Mouse (Mus musculus): ENCODE measurements at regions not wholly inside any gene's neighbourhood (a gene's known extent, or its start where the extent isn't known, plus 50 kb on each side); places are given as distances from the start of the nearest gene placed in this dataset.
A peak's percentile ranks its signal among the peaks of the same experiment; 100 is the strongest.

DNA sequence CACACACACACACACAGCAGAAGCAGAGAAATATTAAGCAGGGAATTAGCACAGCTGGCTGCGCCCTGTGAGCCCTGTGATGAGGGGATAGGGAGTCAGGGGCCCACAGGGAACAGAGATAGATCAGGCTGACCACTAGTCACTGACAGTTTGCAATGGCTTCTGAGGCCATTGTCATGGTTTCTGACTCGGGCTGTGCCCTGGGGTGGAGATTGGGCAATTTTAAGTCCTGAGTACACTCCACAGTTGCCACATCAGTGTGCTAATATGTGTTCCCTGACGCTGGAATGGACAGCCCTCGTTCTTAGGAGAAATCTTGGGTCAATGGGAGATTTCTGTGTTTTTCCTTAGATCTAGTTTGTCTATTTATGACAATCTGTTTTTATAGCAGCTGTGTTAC lies 148.3 kb upstream of the Nectin1 start:
- DNase-seq (ENCODE audit: low read depth, low spot score), result no peak

DNA sequence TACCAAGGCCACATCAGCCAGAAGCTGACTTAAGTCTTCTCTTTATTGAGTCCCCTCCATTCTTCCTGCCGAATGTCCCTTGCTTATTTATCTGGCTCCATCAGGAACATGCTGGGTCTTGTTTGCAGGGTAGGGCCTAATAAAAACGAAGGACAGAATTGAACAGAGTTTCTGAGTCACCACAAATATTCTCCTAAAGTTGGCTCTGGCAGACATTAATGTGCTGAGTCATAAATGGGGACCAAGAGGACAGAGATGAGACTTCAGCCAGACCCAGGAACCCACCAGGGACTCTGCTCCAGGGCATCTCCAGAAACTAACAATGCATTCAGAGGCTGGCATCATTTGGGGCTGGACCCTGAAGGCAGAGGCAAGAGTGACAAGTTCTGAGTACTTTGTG lies 143.4 kb upstream of the Nectin1 start:
- no peak for DNase-seq (ENCODE audit: low read depth, low spot score)

DNA sequence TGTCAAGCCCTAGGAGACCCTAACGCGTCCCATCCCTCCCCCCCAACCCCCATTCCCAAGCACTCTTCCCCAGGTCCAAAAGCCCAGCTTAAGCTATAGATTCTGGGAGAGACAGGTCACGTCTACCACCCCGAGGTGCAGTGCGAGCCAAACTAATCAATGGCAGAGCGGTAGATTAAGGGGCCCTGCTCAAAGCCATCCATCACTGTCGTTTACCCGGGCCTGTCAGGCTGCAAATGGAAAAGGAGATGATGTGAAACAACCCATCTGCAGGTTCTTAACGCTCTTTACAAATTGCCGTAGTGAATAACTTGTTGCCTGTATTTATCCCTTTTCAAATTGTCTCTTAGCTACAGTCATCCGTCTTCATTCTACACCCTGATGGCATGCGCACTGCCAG lies 126.2 kb upstream of the Nectin1 start:
- DNase-seq (ENCODE audit: low read depth, low spot score), result no peak

DNA sequence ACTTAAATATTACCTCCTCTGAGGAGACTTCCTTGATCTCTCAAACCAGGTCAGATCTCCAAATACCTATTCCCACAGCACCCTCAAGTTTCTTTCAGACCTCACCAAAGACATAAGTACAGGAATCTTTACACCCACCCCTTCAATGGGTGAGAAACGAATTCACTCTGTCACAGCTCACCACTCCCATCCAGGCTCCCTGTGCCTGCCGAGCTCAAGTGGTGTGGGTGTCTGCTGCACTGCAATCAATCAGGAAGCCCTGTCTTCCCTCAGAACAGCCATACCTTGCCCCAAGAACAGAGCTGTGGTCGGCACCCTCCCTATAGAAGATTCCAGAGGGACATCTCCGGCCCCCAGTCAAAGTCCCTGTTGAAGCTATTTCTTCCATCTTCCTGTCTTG lies 116.2 kb upstream of the Nectin1 start:
- DNase-seq (ENCODE audit: low read depth, low spot score), result no peak

DNA sequence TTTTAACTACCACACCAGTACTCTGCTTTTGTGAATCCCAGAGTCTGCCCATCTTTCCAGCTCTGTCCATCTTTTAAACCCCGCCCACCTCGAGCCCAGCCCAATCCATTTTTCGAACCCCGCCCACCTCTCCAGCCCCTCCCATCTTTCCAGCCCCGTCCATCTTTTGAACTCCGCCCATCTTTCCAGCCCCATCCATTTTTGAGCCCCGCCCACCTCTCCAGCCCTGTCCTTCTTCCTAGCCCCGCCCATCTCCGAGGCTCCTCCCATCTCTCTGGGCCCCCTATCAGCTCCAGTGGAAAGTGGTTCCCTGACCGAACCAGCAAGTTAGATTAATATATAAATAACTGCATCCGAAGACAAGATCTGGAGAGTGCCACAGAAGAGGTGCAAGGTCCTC lies 115.0 kb upstream of the Nectin1 start:
- peak; percentile 91 for DNase-seq (ENCODE audit: low read depth, low spot score)

DNA sequence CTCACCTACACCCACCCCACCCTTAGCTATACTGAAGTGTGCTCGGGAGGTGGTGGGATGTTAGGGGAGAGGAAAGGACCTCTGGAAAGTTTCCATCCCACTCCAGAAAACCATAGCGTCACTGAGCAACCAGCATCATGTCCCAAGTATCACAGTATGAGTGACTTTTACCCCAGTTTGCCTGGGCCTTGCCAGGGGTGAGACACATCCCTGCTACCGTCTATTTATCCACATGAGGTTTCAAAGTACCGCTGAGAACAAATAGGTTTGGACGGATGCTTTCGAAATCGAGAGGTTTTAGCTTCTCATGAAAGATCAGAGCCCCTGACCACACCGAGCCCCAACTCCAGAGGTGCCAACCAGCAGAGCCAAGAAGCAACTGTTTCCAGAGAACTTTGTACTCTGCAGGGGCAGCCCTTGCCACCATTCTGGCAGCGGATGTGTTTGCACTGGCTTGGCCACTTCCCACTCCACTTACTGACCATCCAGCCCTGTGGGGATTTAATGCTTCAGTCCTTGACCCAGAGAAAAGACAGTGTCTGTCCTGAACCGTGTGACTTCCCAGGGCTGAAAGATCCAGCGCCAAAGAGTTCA lies 107.3 kb upstream of the Nectin1 start:
- DNase-seq (ENCODE audit: low read depth, low spot score), result no peak

DNA sequence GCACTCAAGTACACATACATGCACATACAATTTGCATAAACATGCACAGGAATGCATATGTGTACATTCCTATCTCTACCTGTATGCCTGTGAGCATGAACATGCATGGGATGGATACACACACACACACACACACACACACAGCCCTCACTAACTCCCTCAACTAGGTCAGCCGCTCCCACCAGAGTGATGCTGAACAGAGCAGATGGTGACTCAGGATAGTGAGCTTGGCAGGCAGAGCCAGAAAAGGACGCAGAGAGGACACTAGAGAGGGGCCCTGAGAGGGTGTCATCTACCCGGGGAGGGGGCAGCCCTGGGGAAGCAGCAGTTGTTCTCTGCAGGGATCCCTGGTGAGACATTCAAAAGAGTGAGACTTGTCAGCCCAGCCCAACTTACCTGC lies 85.6 kb upstream of the Nectin1 start:
- DNase-seq (ENCODE audit: low read depth, low spot score), result no peak

DNA sequence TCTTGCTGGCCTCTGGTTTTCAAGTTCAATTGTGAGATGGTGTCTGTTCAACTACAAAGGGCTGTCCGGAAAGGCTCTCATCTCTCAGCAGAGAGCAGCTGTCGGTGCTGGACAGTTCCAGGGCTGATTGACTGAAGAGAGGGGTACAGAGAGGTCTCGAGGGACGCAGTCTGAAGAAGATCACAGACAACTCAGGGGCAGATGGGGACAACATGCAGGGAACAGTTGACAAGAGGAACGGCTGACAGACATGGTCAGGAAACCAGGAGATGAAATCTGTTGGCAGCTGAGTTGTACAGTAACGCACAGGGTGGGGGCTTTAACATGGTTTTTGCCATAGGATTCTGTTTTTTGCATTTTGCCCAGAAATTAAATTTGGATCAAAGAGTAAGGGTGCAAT lies 84.5 kb upstream of the Nectin1 start:
- no peak for DNase-seq (ENCODE audit: low read depth, low spot score)

DNA sequence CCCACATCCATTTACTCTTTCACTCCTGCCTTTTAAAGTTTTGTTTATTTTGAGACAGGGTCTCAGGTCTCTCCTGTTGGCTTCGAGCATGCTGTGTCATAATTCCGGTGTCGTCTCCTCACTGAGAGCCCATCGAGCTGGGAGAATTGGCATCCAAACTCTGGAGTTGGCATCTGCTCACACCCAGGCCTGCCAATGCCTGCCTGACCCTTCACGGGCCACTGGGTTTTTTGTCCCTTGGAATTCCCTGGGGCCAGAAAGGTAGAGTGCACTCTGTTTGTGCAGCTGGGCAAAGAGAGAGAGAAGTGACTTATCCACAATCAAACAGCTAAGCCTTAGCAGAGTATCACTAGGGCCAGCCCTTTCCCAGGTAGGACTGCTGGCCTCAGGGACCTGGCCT lies 83.6 kb upstream of the Nectin1 start:
- DNase-seq (ENCODE audit: low read depth, low spot score), result no peak

DNA sequence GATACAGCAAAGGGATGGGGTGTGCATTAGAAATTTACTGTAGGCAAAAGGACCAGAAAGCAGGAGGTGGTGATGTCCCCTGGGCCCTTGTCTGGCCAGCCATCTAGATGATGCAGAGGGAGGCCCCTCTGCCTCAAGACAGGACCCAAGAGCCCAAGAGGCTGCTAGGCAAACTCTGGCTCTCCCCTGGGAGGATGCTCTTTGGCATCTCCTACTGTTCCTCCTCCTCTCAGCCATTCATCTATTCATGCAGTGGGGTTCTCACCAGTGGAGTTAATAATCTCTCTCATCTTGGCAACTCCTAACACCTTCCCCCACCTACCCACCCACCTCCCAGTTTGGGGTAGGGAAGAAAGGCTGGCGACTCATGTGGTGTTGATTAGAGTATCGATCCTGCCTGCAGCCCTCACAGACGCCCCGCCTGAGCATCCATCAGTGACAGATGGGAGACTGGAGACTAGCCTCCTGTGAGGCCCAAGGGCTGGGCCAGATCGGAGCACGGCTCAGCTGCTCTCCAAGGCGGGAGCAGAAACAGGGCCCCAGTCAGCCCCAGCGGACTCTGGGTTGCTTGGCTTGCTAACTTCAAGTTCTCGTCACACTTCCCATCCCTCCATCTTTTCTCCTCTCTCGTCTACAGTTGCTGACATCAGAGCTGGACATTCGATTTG lies 82.8 kb upstream of the Nectin1 start:
- DNase-seq (ENCODE audit: low read depth, low spot score), result no peak

DNA sequence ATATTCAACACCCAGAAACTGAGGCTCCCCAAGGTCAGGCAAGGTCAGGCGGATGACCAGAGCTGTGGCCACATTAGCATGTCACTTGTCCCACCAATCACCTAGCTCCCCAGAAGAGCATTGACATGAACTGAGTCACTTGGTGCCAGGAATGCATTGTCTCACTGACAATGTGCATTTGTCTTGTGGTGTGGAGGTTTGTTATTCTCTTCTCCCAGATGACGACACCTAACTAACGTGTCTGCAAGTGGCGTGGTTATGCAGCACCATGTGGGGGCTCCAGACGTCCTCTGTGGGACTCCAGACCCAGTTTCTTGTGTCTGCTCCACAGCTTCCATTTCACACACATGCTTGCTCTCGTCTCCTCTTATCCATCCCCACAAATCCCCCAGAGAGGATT lies 82.1 kb upstream of the Nectin1 start:
- DNase-seq (ENCODE audit: low read depth, low spot score), result peak; percentile 61

DNA sequence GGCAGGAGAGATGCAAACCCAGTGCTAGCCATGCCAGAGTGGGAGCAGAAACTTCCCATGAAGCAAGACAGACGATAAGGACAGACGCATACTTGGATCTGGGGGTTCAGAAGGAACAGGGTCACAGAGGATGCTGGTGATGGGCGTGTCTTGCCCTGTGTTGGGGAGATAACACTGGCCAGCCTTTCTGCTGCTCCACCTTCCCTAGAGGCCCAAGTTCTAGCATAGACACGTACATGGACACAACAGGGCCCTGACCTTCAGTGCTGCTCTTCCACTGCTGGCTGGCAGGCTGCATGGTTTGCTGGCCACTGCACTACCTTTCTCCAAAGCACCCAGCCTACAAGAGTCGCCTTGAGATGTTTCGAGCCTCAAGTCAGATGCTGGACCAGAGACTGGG lies 76.4 kb upstream of the Nectin1 start:
- no peak for DNase-seq (ENCODE audit: low read depth, low spot score)

DNA sequence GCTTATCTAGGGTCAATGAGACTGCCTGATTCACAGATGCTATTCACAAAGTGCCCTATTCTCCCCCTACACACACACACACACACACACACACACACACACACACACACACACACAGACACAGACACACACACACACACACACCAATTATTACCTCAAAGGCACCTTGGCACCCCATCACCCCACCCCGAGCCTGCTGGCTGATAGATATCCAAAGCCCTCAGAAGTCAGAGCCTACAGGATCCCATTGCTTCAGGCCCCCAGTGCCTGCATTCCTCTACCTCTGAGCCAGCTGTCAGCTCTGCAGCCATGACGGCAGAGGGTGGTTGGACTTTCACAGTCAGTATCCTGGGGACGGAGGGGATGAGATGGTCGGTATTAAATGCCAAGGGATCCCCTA lies 75.8 kb upstream of the Nectin1 start:
- no peak for DNase-seq (ENCODE audit: low read depth, low spot score)

DNA sequence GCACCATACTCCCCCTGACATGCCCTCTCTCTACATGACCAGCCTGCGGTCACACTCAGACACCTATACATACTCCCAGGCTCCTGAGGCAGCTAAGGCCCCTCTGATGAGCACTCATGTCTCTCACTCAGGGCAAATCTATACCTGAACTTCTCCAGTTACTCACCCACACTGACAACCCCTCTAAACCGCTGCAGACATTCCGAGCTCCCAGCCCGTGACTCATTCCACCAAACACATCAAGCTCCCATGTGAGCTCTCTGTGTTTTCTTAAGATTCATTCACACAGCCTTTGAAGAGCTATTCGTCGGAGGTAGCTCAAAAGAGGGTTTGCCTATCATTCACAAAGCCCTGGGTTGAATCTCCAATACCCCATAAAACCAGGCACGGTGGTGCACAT lies 75.1 kb upstream of the Nectin1 start:
- DNase-seq (ENCODE audit: low read depth, low spot score), result no peak

DNA sequence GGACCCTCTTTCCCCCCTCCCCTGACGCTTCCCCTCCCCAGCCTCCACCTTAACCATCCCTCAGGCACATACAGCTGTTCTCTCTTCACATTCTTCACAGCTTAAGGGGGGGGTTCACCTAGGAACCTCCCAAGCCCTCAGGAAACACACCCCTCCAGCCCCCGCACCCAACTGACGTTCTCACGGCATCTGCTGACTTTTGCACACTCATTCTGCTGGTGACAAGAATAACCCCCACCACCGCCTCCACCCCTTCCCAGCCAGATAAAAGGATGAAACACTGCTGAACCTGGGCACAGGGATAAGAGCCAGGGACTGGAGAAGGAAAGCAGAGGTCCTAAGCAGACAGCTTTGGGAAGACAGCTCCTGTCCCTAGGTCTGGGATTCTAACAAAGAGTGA lies 73.2 kb upstream of the Nectin1 start:
- no peak for DNase-seq (ENCODE audit: low read depth, low spot score)

DNA sequence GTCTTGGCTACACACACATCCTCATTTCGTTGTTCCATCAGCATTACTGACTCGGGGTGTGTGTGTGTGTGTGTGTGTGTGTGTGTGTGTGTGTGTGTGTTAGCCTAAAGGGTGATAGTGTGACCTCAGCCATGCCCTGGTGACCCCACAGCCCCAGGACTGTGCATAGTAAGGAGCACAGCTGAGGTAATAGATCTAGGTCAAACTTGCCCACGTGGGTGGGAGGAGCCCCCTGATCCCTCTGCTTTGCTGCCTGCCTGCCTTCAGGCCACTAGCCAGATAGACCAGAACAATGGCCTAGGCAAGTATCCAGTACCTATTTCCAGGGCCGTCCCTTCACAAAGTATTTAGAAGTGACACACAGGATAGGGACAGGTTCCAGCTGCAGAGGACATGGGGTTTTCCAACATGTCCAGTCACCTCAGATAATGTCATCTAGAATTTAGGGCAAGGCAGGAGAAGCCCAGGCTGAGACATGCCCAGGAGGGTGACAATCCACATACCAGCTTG lies 70.6 kb upstream of the Nectin1 start:
- no peak for DNase-seq (ENCODE audit: low read depth, low spot score)

DNA sequence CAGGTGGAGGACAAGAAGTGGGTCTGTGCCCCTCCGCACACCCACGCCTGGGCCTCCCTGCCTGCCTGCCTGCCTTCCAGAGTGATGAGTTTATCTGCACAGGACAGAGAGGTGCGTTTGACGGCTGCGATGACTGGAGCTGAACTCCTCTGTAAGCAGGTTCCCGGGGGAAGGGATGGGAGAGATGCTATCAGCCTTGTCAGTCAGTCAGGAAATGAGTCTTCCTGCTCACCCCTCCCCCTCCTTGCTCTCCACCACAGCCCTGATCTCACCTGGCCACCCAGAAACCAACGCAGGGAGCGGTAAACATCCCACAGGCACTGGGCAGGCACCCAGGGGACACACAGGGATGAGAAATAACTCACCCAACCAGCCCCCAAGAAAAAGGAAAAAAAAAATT lies 69.5 kb upstream of the Nectin1 start:
- DNase-seq (ENCODE audit: low read depth, low spot score), result no peak

DNA sequence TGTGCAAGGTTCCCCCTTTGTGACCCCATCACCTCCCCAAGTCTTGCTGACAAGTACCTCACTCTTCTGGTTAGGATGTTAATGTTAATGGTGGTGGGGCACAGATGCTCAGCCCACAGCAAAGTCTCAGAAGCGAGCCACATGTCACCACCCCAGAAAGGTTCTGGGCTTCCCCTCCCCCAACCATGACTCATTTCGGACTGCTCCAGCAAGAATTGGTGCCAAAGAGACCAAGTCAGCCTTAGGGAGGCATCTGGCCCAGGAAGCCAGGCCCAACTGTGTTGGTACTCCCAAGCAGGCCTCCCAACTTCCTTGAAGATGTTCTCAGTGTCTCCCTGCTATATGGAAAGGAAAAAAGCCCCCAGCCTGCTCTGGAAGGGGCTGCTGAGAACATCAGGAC lies 67.8 kb upstream of the Nectin1 start:
- no peak for DNase-seq (ENCODE audit: low read depth, low spot score)

DNA sequence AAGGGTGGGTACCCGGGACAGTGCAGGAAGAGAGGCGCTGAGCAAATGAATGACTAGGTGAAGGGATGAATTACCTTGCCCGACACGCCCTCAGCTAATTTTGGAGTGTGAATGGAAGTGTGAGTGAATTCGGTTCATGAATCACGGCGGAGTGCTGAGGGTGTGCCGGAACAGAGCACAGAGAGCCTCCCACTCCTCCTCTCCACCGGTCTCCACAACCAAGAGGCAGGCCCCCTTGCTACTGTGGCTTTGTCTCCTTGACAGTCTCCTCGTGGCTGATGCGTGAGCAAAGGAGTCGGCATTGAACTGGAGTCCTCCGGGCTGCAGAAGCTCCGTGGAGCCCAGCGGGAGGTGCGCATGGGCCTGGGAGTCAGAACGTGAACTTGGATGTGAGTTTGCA lies 64.5 kb upstream of the Nectin1 start:
- DNase-seq (ENCODE audit: low read depth, low spot score), result peak; percentile 69

DNA sequence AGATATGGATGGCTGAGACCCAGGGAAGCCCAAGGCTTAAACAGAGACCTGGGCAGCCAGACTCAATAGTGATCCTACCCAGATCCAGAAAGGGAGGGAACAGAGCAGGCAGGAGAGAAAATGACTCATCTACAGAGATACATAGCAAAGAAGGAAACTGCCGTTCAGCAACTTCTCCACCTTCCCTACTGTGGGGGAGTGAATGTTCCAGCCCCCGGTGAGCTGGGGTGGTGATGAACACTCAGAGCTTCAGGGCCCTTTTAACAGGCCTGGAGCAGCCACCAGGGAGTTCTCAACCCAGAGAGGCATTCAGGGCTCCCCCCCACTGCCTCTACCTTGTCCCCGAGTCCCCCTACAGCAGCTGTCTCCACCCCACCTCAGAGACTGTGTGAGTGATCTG lies 62.5 kb upstream of the Nectin1 start:
- no peak for DNase-seq (ENCODE audit: low read depth, low spot score)

DNA sequence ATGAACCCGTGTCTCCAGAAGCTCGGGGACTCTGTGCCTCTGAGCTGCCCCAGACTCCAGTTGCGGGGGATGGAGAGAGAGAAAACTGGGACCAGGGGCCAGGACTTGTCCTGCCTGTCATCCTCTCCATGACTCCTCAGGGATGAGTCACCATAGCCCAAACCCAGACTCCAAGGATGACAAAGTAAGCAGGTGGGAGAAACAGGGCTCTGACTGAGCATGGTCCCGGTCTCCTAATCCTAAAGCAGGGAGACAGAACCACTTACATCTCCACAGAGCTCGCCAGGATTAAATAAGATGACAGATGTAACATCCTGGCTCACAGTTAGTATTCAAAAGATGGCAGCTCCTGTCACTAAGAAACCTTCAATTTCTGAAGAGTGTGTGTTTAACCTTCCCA lies 61.7 kb upstream of the Nectin1 start:
- no peak for DNase-seq (ENCODE audit: low read depth, low spot score)

DNA sequence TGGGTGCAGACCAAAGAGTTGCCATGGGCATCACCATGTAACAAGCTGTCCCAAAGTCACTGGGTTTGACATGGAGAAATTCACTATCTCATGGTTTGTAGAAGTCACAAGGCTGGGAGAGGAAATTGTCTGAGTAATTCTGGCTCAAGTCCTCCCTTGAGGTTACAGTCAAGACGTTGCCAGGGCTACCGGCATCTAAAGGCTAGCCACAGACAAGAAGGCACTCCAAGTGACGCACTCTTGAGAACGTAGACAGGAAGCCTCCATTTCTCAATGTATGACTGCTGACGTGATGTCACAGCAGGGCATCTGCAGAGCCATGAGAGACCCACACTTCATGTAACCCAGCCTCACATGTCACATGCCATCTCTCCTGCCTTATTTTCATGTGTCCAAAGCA lies 59.2 kb upstream of the Nectin1 start:
- DNase-seq (ENCODE audit: low read depth, low spot score), result no peak

DNA sequence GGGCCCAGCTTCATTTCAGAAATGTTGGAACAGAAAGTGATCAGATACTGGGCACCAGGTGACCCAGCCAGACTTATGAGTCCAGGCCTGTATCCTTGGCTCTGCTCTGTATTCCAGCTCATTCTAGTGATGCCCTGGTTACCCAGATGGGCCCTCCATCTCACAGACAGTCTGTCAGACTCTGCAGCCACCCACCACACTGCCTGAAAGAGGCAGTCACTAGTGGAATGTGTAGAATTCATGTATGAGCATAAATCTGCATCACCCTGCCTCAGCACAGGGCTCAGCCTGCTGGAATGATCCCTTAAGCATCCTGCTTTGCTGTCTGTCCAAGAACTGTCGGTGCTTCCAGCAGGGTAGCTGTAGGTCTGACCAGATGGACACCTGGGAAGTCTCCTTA lies 51.8 kb upstream of the Nectin1 start:
- no peak for DNase-seq (ENCODE audit: low read depth, low spot score)

DNA sequence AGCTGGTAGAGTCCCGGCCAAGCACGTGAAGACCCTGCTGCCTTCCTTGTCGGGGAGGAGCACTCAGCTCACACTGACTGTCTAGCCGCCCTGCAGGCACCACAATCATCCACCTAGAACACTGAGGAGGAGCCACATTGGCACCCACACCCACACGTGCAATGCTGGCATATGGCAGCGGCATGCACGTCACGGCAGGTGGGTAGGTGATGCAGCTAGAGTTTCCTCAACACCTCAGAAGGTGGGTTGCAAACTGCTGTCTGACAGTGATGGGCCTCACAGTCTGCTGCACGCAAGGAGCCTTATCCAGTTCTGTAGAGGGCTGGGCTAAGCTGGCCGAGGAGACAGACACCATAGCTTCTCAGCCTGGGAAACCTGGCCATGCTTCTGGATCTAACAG lies 51.2 kb upstream of the Nectin1 start:
- no peak for DNase-seq (ENCODE audit: low read depth, low spot score)

Data from ZHBTc4 (cell line).